Mouse (Mus musculus): ENCODE results near the gene Mageh1. TPM values are rescaled to one million over a fixed set of nuclear protein-coding genes. Genes with fewer than 3 reads are reported as not detected.
"Not testable (repeated sequence)": the region's sequence is repeated elsewhere in the genome, so short reads cannot be mapped to it uniquely, and the experiment has no call there.

Gene Mageh1
- 10 to 100 TPM; 37.8 to 42.5 TPM for total RNA-seq (2021)
- long read RNA-seq, experiment 1, transcript Mageh1-201 (1 exons, 1,410 nt), result major isoform, 17 of 17 reads
- long read RNA-seq, experiment 1, partial matches to known transcripts, result 0 of 17 reads
- long read RNA-seq, experiment 1, other reads (novel, unspliced or antisense), result 0 of 17 reads
- long read RNA-seq, experiment 2, transcript Mageh1-201 (1 exons, 1,410 nt), result major isoform, 23 of 23 reads
- long read RNA-seq, experiment 2, partial matches to known transcripts, result 0 of 23 reads
- long read RNA-seq, experiment 2, other reads (novel, unspliced or antisense), result 0 of 23 reads

- DNase-seq (ENCODE audit: low spot score in 2 of 2), result peak; percentile 26 to 43
Measured at GRCm38 (mm10) chrX:153037087-153037971, at the start of gene Mageh1. TSS of gene Mageh1 (minus strand) at chrX:153037575.

- not testable (repeated sequence) for DNase-seq (ENCODE audit: low spot score in 2 of 2)
Measured at GRCm38 (mm10) chrX:153037972-153038744, 783 bp upstream of the Mageh1 start.

- not testable (repeated sequence) for DNase-seq (ENCODE audit: low spot score in 2 of 2)
Measured at GRCm38 (mm10) chrX:153031547-153031946, 5.8 kb downstream of the Mageh1 start.

- DNase-seq (ENCODE audit: low spot score in 2 of 2), result not testable (repeated sequence)
Measured at GRCm38 (mm10) chrX:153025709-153026108, 11.7 kb downstream of the Mageh1 start.

GRCm38 (mm10) chrX:153025255-153025654 lies 12.1 kb downstream of the Mageh1 start:
- not testable (repeated sequence) for DNase-seq (ENCODE audit: low spot score in 2 of 2)

- no peak for DNase-seq (ENCODE audit: low spot score in 2 of 2)
Measured at GRCm38 (mm10) chrX:153007685-153008047, 29.7 kb downstream of the Mageh1 start.

GRCm38 (mm10) chrX:153007021-153007684 lies 30.2 kb downstream of the Mageh1 start:
- DNase-seq (ENCODE audit: low spot score in 2 of 2), result peak; percentile 7 to 20

GRCm38 (mm10) chrX:153006387-153006841 lies 31.0 kb downstream of the Mageh1 start, which contains the start of gene Usp51:
TSS of gene Usp51 (plus strand) at chrX:153006469.
- DNase-seq (ENCODE audit: low spot score in 2 of 2), result peak in 1 of 2 experiments; percentile 2

GRCm38 (mm10) chrX:152996105-152996504 lies 41.3 kb downstream of the Mageh1 start:
- DNase-seq (ENCODE audit: low spot score in 2 of 2), result not testable (repeated sequence)

- DNase-seq (ENCODE audit: low spot score in 2 of 2), result not testable (repeated sequence)
Measured at GRCm38 (mm10) chrX:152989852-152990251, 47.5 kb downstream of the Mageh1 start.

Other genes starting within 250 kb of the Mageh1 start
- gene Usp51, start 31.1 kb downstream of the Mageh1 start, total RNA-seq (2021), result 1 to 10 TPM; 4.7 to 5.0 TPM
- not detected for gene Foxr2, start 81.2 kb upstream of the Mageh1 start, total RNA-seq (2021)
- gene Rragb, start 102.4 kb upstream of the Mageh1 start, total RNA-seq (2021), result 10 to 100 TPM; 11.8 to 12.5 TPM
- gene Klf8, start 199.9 kb upstream of the Mageh1 start, total RNA-seq (2021), result 1 to 10 TPM in 1 of 2 experiments, under 1 TPM in 1; 0.71 to 1.5 TPM